Comparison of ENCODE assay signal across 24 mouse cellular contexts in genomic region chr11:49985009-49985408, GRCm38 (mm10). TPM values are rescaled to one million over a fixed set of nuclear protein-coding genes. Genes with fewer than 3 reads are reported as not detected.
DNase-seq lines count a peak whose midpoint lies in the region; ATAC-seq and TF ChIP-seq lines count a peak whose summit lies in the region.
"Had no signal": no experiment of that assay in that cellular context is flagged by ENCODE, and none has a peak within 500 bp of the region (broad histone marks: within the 10 kb centered on the region; RNA-seq: fewer than 3 reads in every experiment).

No protein-coding gene starts in this region.

- H3K4me3 ChIP-seq in stomach, embryonic 15.5 days (replicated peaks) = no peak overlapping the region
- H3K4me3 ChIP-seq in stomach, postnatal 0 days (ENCODE audit: low read depth, low read length) = no peak overlapping the region
- no peak overlapping the region for H3K4me3 ChIP-seq in liver, embryonic 13.5 days (replicated peaks)
- no peak overlapping the region for H3K4me3 ChIP-seq in kidney, embryonic 16.5 days (ENCODE audit: low read length)
- H3K4me3 ChIP-seq: embryonic facial prominence, embryonic 10.5 days; forebrain, embryonic 15.5 days; heart, embryonic 10.5 days; hindbrain, embryonic 15.5 days; left cerebral cortex, adult 2 months; midbrain, embryonic 13.5 days had no signal

- TF ChIP-seq CTCF in stomach, postnatal 0 days (IDR thresholded peaks at IDR 0.05; ENCODE audit: low read depth) = no peak

- no peak overlapping the region for H3K9ac ChIP-seq in stomach, embryonic 15.5 days
- no peak overlapping the region for H3K9ac ChIP-seq in stomach, postnatal 0 days (ENCODE audit: low read length)
- peak overlapping the region; percentile 41 for H3K9ac ChIP-seq in liver, embryonic 13.5 days
- H3K9ac ChIP-seq in kidney, embryonic 16.5 days (replicated peaks; ENCODE audit: low read length) = no peak overlapping the region
- H3K9ac ChIP-seq: forebrain, embryonic 15.5 days; hindbrain, embryonic 15.5 days; midbrain, embryonic 13.5 days had no signal

- H3K27ac ChIP-seq in stomach, embryonic 15.5 days = no peak overlapping the region
- no peak overlapping the region for H3K27ac ChIP-seq in stomach, postnatal 0 days (replicated peaks)
- H3K27ac ChIP-seq in liver, embryonic 13.5 days = peak overlapping the region; percentile 88
- H3K27ac ChIP-seq in kidney, embryonic 16.5 days (ENCODE audit: low read length) = no peak overlapping the region
- H3K27ac ChIP-seq: embryonic facial prominence, embryonic 10.5 days; forebrain, embryonic 15.5 days; heart, embryonic 10.5 days; hindbrain, embryonic 15.5 days; left cerebral cortex, adult 2 months; midbrain, embryonic 13.5 days had no signal

- no peak for DNase-seq in stomach, postnatal 0 days (ENCODE audit: low spot score)
- peak; percentile 65 for DNase-seq in liver, embryonic 13.5 days
- DNase-seq in frontal cortex, postnatal 36 days (ENCODE audit: low spot score in 2 of 2) = no peak
- DNase-seq: adrenal gland, adult 8-10 months; cerebellum, adult 11-12 months; gastrocnemius, postnatal 10 days; kidney, postnatal 4 days; layer of hippocampus, adult 9-11 months; left cerebral cortex, postnatal 4 days; right cerebral cortex, postnatal 14 days; thymus, postnatal 4 days had no signal

- H3K9me3 ChIP-seq in stomach, embryonic 15.5 days = no peaks in the 10 kb centered on the region
- H3K9me3 ChIP-seq in stomach, postnatal 0 days (ENCODE audit: control insufficient read depth, low read length) = no peaks in the 10 kb centered on the region
- no peaks in the 10 kb centered on the region for H3K9me3 ChIP-seq in liver, embryonic 13.5 days (replicated peaks)
- H3K9me3 ChIP-seq in kidney, embryonic 16.5 days (ENCODE audit: low read length) = no peaks in the 10 kb centered on the region
- H3K9me3 ChIP-seq: embryonic facial prominence, embryonic 10.5 days; forebrain, embryonic 15.5 days; heart, embryonic 10.5 days; hindbrain, embryonic 15.5 days; midbrain, embryonic 13.5 days had no signal

- no peaks in the 10 kb centered on the region for H3K36me3 ChIP-seq in stomach, embryonic 15.5 days
- H3K36me3 ChIP-seq in stomach, postnatal 0 days (ENCODE audit: control insufficient read depth, insufficient read depth, low read length) = no peaks in the 10 kb centered on the region
- H3K36me3 ChIP-seq in liver, embryonic 13.5 days = no peaks in the 10 kb centered on the region
- H3K36me3 ChIP-seq in kidney, embryonic 16.5 days (ENCODE audit: insufficient read depth, low read length) = no peaks in the 10 kb centered on the region
- H3K36me3 ChIP-seq: embryonic facial prominence, embryonic 10.5 days; forebrain, embryonic 15.5 days; heart, embryonic 10.5 days; hindbrain, embryonic 15.5 days; midbrain, embryonic 13.5 days had no signal

- no peaks in the 10 kb centered on the region; the same call in 1 of the 2 replicates for H3K4me1 ChIP-seq in stomach, embryonic 15.5 days
- no peaks in the 10 kb centered on the region for H3K4me1 ChIP-seq in stomach, postnatal 0 days (replicated peaks; ENCODE audit: control insufficient read depth, insufficient read depth)
- H3K4me1 ChIP-seq in liver, embryonic 13.5 days (replicated peaks) = peaks cover 62% of the 10 kb centered on the region
- no peaks in the 10 kb centered on the region for H3K4me1 ChIP-seq in kidney, embryonic 16.5 days (ENCODE audit: insufficient read depth, low read length)
- H3K4me1 ChIP-seq: forebrain, embryonic 15.5 days; hindbrain, embryonic 15.5 days; midbrain, embryonic 13.5 days had no signal

- 78% methylated on average over 4 of the region's 4 CpGs for WGBS in stomach, embryonic 15.5 days
- WGBS in stomach, postnatal 0 days = 79% methylated on average over 4 of the region's 4 CpGs
- 51% methylated on average over 4 of the region's 4 CpGs for WGBS in liver, embryonic 13.5 days (ENCODE audit: insufficient replicate concordance)
- 85% methylated on average over 4 of the region's 4 CpGs for WGBS in kidney, embryonic 16.5 days

- no peaks in the 10 kb centered on the region for H3K27me3 ChIP-seq in stomach, embryonic 15.5 days (replicated peaks)
- no peaks in the 10 kb centered on the region for H3K27me3 ChIP-seq in stomach, postnatal 0 days (ENCODE audit: control insufficient read depth, insufficient read depth, low read length)
- no peaks in the 10 kb centered on the region for H3K27me3 ChIP-seq in liver, embryonic 13.5 days
- no peaks in the 10 kb centered on the region for H3K27me3 ChIP-seq in kidney, embryonic 16.5 days (ENCODE audit: insufficient read depth, low read length)
- H3K27me3 ChIP-seq: forebrain, embryonic 15.5 days; hindbrain, embryonic 15.5 days; midbrain, embryonic 13.5 days had no signal

- no peak overlapping the region for H3K4me2 ChIP-seq in stomach, embryonic 15.5 days
- no peak overlapping the region for H3K4me2 ChIP-seq in stomach, postnatal 0 days (replicated peaks; ENCODE audit: low read depth)
- peak overlapping the region; percentile 42 for H3K4me2 ChIP-seq in liver, embryonic 13.5 days
- no peak overlapping the region for H3K4me2 ChIP-seq in kidney, embryonic 16.5 days (replicated peaks; ENCODE audit: low read depth, low read length)
- H3K4me2 ChIP-seq: forebrain, embryonic 15.5 days; hindbrain, embryonic 15.5 days; midbrain, embryonic 13.5 days had no signal

- no peak for TF ChIP-seq EP300 in stomach, postnatal 0 days (optimal IDR thresholded peaks at IDR 0.05)

- ATAC-seq in stomach, embryonic 15.5 days (ENCODE audit: insufficient read depth, low FRiP score, low read depth) = peak; percentile 67; the same call in 1 of the 2 replicates
- no peak for ATAC-seq in stomach, postnatal 0 days (ENCODE audit: low FRiP score, low TSS enrichment)
- ATAC-seq in erythroblast, adult 5-6 weeks (replicated peaks; ENCODE audit: low FRiP score, poor library complexity, severe bottlenecking) = peak; percentile 75
- peak; percentile 84 for ATAC-seq in liver, embryonic 13.5 days (ENCODE audit: low read depth)
- ATAC-seq in megakaryocyte-erythroid progenitor cell, adult 5-6 weeks (replicated peaks; ENCODE audit: low FRiP score, low TSS enrichment, poor library complexity, severe bottlenecking) = peak; percentile 67
- no peak for ATAC-seq in cerebellum, adult (ENCODE audit: insufficient number of reproducible peaks, low FRiP score, low TSS enrichment)
- ATAC-seq in kidney, embryonic 16.5 days (ENCODE audit: low FRiP score, low TSS enrichment) = no peak
- ATAC-seq: activated CD4-positive, CD25-positive, alpha-beta regulatory T cell, adult 4 months; forebrain, embryonic 15.5 days; lung, postnatal 0 days; midbrain, embryonic 13.5 days had no signal

RNA-seq across cellular contexts. Expression of gene Rnf130, which starts 40.1 kb away (rescaled TPM):
- 57.1 and 57.8 TPM in 2 replicates for polyA plus RNA-seq in stomach, embryonic 15.5 days (2015; fragmentation: Nextera tagmentation; extraction: Ambion mirVana)
- 52.6 and 54.2 TPM in 2 replicates for polyA plus RNA-seq in stomach, postnatal 0 days (2015; fragmentation: Nextera tagmentation; extraction: Ambion mirVana)
- total RNA-seq in erythroblast, adult 5-6 weeks (2015; ENCODE audit: low replicate concordance) = 78.8 and 84.9 TPM in 2 replicates
- total RNA-seq in erythroblast, adult 5-6 weeks (2017; ENCODE audit: low replicate concordance) = 45.4 and 63.6 TPM in 2 replicates
- polyA plus RNA-seq in liver, embryonic 13.5 days (2015; fragmentation: Nextera tagmentation; extraction: Ambion mirVana) = 30.6 and 35.5 TPM in 2 replicates
- 63.4 and 63.8 TPM in 2 replicates for total RNA-seq in megakaryocyte-erythroid progenitor cell, adult 5-6 weeks (2014; fragmentation: Nextera tagmentation)
- total RNA-seq in megakaryocyte-erythroid progenitor cell, adult 5-6 weeks (2017) = 115 and 134 TPM in 2 replicates
- polyA plus RNA-seq in kidney, embryonic 16.5 days (2015; fragmentation: Nextera tagmentation; extraction: Ambion mirVana) = 33.8 and 50.6 TPM in 2 replicates

Comparison
In these comparisons a context has a peak if more than half of its experiments do, and no peak if none do; other contexts are left out.
1. ATAC-seq: peak in stomach, embryonic 15.5 days (single experiment), erythroblast, adult 5-6 weeks (single experiment), liver, embryonic 13.5 days (single experiment) and megakaryocyte-erythroid progenitor cell, adult 5-6 weeks (single experiment); none in stomach, postnatal 0 days (single experiment), cerebellum, adult (single experiment) and kidney, embryonic 16.5 days (single experiment).